Mouse (Mus musculus): ENCODE measurements around the gene Bcat1. TPM values are rescaled to one million over a fixed set of nuclear protein-coding genes. Genes with fewer than 3 reads are reported as not detected.

Bcat1 gene
- polyA plus RNA-seq, 1 experiment, result 84.2 TPM

DNA sequence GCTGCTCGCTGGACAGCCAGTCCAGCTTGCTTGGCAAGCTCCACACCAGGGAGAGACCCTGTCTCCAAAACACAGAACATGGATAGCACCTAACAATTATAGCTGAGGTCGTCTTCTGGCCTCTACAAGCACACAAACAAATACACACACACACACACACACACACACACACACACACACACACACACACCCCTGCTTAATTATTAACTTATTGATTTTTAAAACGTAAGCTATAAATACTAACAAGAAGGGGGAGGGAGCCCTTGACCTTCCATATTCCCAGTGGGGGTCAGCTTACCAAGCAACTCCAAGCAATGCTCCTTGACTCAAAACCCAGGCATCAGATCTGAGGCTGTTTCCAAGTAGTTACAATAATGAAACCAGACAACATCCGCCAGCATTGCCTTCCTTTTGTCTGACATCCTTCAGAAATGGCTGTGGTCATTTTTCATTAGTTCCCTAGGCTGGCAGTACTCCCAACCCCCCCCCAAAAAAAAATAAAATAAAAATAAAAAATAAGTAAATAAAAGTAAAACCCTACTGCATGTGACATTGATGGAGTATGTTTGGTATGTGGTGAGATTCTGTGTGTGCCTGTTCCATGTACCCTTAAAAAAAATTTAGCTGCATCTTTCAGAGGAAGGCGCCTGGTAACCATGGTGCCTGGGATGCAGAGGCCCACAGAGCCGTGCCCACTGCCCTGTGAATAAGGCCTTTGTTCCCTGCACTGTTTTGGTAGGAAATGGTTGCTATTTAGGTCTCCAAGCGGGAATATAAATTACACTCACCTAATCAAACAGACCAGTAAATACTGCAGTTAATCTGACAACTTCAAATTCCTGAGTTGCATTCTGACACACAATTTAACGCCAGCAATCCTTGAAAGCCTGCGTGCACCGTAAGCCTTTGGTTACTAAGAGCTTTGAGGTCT is 131.3 kb downstream of the Bcat1 start:
- TF ChIP-seq POLR2AphosphoS2 (IDR thresholded peaks at IDR 0.05; ENCODE audit: insufficient read length, low read depth), result no peak
- TF ChIP-seq MYOG (IDR thresholded peaks at IDR 0.05; ENCODE audit: control insufficient read depth in 1 of 3, insufficient read depth in 1 of 3, insufficient read length in 2 of 3, low read depth in 2 of 3), result no peak
- no peak for TF ChIP-seq CEBPB (IDR thresholded peaks at IDR 0.05; ENCODE audit: insufficient read depth, poor library complexity, severe bottlenecking)
- Histone ChIP-seq H3K4me3 (no peak overlapping the region), H3K27me3 (ENCODE audit: control insufficient read depth, insufficient read depth, insufficient read length) (no peaks in the 10 kb centered on the region), H3K36me3 (ENCODE audit: control insufficient read depth, insufficient read depth) (no peaks in the 10 kb centered on the region), H3K79me2 (ENCODE audit: control insufficient read depth, insufficient read depth) (no peaks in the 10 kb centered on the region), H3K4me2 (ENCODE audit: low read depth) (no peak overlapping the region), H3ac (ENCODE audit: control insufficient read depth, insufficient read length) (no peak overlapping the region)

Other genes starting within 250 kb of the Bcat1 start
- 0.04 TPM for gene Lrmp, start 39.5 kb upstream of the Bcat1 start, polyA plus RNA-seq (2012; fragmentation: generic; extraction: Trizol)
- gene Casc1, start 134.8 kb upstream of the Bcat1 start, polyA plus RNA-seq (2012; fragmentation: generic; extraction: Trizol), result 0.11 TPM
- 10.0 TPM for gene Etfrf1, start 134.9 kb upstream of the Bcat1 start, polyA plus RNA-seq (2012; fragmentation: generic; extraction: Trizol)
- gene Kras, start 174.1 kb upstream of the Bcat1 start, polyA plus RNA-seq (2012; fragmentation: generic; extraction: Trizol), result 15.8 TPM

Data from myocyte (in vitro differentiated cells).